Mouse (Mus musculus): ENCODE measurements at regions not wholly inside any gene's neighbourhood (a gene's known extent, or its start where the extent isn't known, plus 50 kb on each side); places are given as distances from the start of the nearest gene placed in this dataset.

GRCm38 (mm10) chr13:11247541-11247940, 859.2 kb downstream of the Ryr2 start:
- no peak for DNase-seq (ENCODE audit: extremely low spot score in 1 of 2, low spot score in 2 of 2)
- Histone ChIP-seq H3K27ac (no peak overlapping the region), H3K4me3 (no peak overlapping the region)
- intact Hi-C loops (cut with DNase I), result no loop called here
- TF ChIP-seq CTCF (IDR thresholded peaks at IDR 0.05), result no peak

- DNase-seq (ENCODE audit: extremely low spot score in 1 of 2, low spot score in 2 of 2), result no peak
- intact Hi-C loops (cut with DNase I), result no loop called here
- Histone ChIP-seq H3K27ac (no peak overlapping the region), H3K4me3 (no peak overlapping the region)
- TF ChIP-seq CTCF (IDR thresholded peaks at IDR 0.05), result no peak
Measured at GRCm38 (mm10) chr13:11216671-11217330, 856.2 kb upstream of the Chrm3 start.

GRCm38 (mm10) chr13:11210109-11210508, 849.5 kb upstream of the Chrm3 start:
- intact Hi-C loops (cut with DNase I), result no loop called here
- H3K27ac ChIP-seq, result no peak overlapping the region
- H3K4me3 ChIP-seq, result no peak overlapping the region
- peak; percentile 16 for TF ChIP-seq CTCF (IDR thresholded peaks at IDR 0.05)
- DNase-seq (ENCODE audit: extremely low spot score in 1 of 2, low spot score in 2 of 2), result no peak

GRCm38 (mm10) chr13:11205216-11205786, 844.7 kb upstream of the Chrm3 start:
- Histone ChIP-seq H3K27ac (no peak overlapping the region), H3K4me3 (no peak overlapping the region)
- no peak for TF ChIP-seq CTCF (IDR thresholded peaks at IDR 0.05)
- intact Hi-C loops (cut with DNase I), result no loop called here
- no peak for DNase-seq (ENCODE audit: extremely low spot score in 1 of 2, low spot score in 2 of 2)

- intact Hi-C loops (cut with DNase I), result no loop called here
- no peak overlapping the region for H3K4me3 ChIP-seq
- DNase-seq (ENCODE audit: extremely low spot score in 1 of 2, low spot score in 2 of 2), result no peak
- TF ChIP-seq CTCF (IDR thresholded peaks at IDR 0.05), result no peak
- H3K27ac ChIP-seq, result no peak overlapping the region
Measured at GRCm38 (mm10) chr13:11201978-11202377, 841.3 kb upstream of the Chrm3 start.

GRCm38 (mm10) chr13:11192471-11192870, 831.8 kb upstream of the Chrm3 start:
- intact Hi-C loops (cut with DNase I), result no loop called here
- DNase-seq (ENCODE audit: extremely low spot score in 1 of 2, low spot score in 2 of 2), result no peak
- TF ChIP-seq CTCF (IDR thresholded peaks at IDR 0.05), result no peak
- H3K27ac ChIP-seq, result no peak overlapping the region
- H3K4me3 ChIP-seq, result no peak overlapping the region

GRCm38 (mm10) chr13:11181191-11181590, 820.5 kb upstream of the Chrm3 start:
- TF ChIP-seq CTCF (IDR thresholded peaks at IDR 0.05), result no peak
- Histone ChIP-seq H3K4me3 (no peak overlapping the region), H3K27ac (no peak overlapping the region)
- intact Hi-C loops (cut with DNase I), result no loop called here
- no peak for DNase-seq (ENCODE audit: extremely low spot score in 1 of 2, low spot score in 2 of 2)

- intact Hi-C loops (cut with DNase I), result no loop called here
- TF ChIP-seq CTCF (IDR thresholded peaks at IDR 0.05), result no peak
- H3K4me3 ChIP-seq, result no peak overlapping the region
- no peak for DNase-seq (ENCODE audit: extremely low spot score in 1 of 2, low spot score in 2 of 2)
- H3K27ac ChIP-seq, result no peak overlapping the region
Measured at GRCm38 (mm10) chr13:11180356-11180755, 819.7 kb upstream of the Chrm3 start.

- Histone ChIP-seq H3K27ac (no peak overlapping the region), H3K4me3 (no peak overlapping the region)
- intact Hi-C loops (cut with DNase I), result no loop called here
- DNase-seq (ENCODE audit: extremely low spot score in 1 of 2, low spot score in 2 of 2), result no peak
- TF ChIP-seq CTCF (IDR thresholded peaks at IDR 0.05), result no peak
Measured at GRCm38 (mm10) chr13:11178586-11178985, 817.9 kb upstream of the Chrm3 start.

- Histone ChIP-seq H3K4me3 (no peak overlapping the region), H3K27ac (no peak overlapping the region)
- no peak for DNase-seq (ENCODE audit: extremely low spot score in 1 of 2, low spot score in 2 of 2)
- no peak for TF ChIP-seq CTCF (IDR thresholded peaks at IDR 0.05)
- intact Hi-C loops (cut with DNase I), result no loop called here
Measured at GRCm38 (mm10) chr13:11177642-11178420, 817.2 kb upstream of the Chrm3 start.

GRCm38 (mm10) chr13:11167115-11167514, 806.5 kb upstream of the Chrm3 start:
- no peak overlapping the region for H3K27ac ChIP-seq
- no peak for DNase-seq (ENCODE audit: extremely low spot score in 1 of 2, low spot score in 2 of 2)
- intact Hi-C loops (cut with DNase I), result no loop called here
- no peak for TF ChIP-seq CTCF (IDR thresholded peaks at IDR 0.05)
- no peak overlapping the region for H3K4me3 ChIP-seq

GRCm38 (mm10) chr13:11164130-11164529, 803.5 kb upstream of the Chrm3 start:
- H3K4me3 ChIP-seq, result no peak overlapping the region
- intact Hi-C loops (cut with DNase I), result no loop called here

More at GRCm38 (mm10) chr13:11164130-11164529, 803.5 kb upstream of the Chrm3 start:
- H3K27ac ChIP-seq, result no peak overlapping the region
- no peak for TF ChIP-seq CTCF (IDR thresholded peaks at IDR 0.05)
- no peak for DNase-seq (ENCODE audit: extremely low spot score in 1 of 2, low spot score in 2 of 2)
